Mouse (Mus musculus) hematopoietic stem cell, adult 5-6 weeks (primary cell): ENCODE measurements around the gene Camsap2. TPM values are rescaled to one million over a fixed set of nuclear protein-coding genes. Genes with fewer than 3 reads are reported as not detected.

Experiments used
- total RNA-seq: library from RNA; stranded (forward); fragments of 172-1452, 232-1000 nt; gene quantifications from 2 replicates; pipeline ENCODE4 v1.2.3, GENCODE M21; 2017

Gene Camsap2
- total RNA-seq, 1 experiment from 2014 or later, result 22.9 TPM

Other genes starting within 250 kb of the Camsap2 start
- 19.9 and 26.1 TPM in 2 replicates for gene Kif21b, start 214.7 kb downstream of the Camsap2 start, total RNA-seq
- gene Mroh3, start 133.3 kb downstream of the Camsap2 start, total RNA-seq, result not detected in 2 replicates
- 1.2 TPM in 1 of 2 replicates, not detected in the other for gene Inava, start 111.8 kb downstream of the Camsap2 start, total RNA-seq
- not detected in 2 replicates for gene Gpr25, start 85.2 kb downstream of the Camsap2 start, total RNA-seq
- gene Ddx59, start 69.2 kb upstream of the Camsap2 start, total RNA-seq, result 11.1 and 22.2 TPM in 2 replicates
- 10.7 and 19.5 TPM in 2 replicates for gene Kif14, start 120.2 kb upstream of the Camsap2 start, total RNA-seq